Mouse (Mus musculus) spleen, postnatal 10 days (tissue): ENCODE results near the gene Entpd8.

Source experiments
- DNase-seq, 2 experiments: peaks; one replicate each; pipeline ENCODE4 v3.0.0; 2021 to 2022; ENCODE audit warnings: low spot score in 2 of 2

Entpd8 gene

GRCm38 (mm10) chr2:25095109-25095850 lies 15.2 kb downstream of the Entpd8 start, which contains the start of gene Noxa1:
TSS of gene Noxa1 (minus strand) at chr2:25095149.
- peak in 1 of 2 experiments; percentile 20 for DNase-seq

GRCm38 (mm10) chr2:25098005-25098615 lies 18.0 kb downstream of the Entpd8 start:
- DNase-seq: no peak

- DNase-seq: no peak
Measured at GRCm38 (mm10) chr2:25098956-25099355, 18.9 kb downstream of the Entpd8 start.

GRCm38 (mm10) chr2:25099703-25100102 lies 19.6 kb downstream of the Entpd8 start:
- no peak for DNase-seq

- DNase-seq: no peak
Measured at GRCm38 (mm10) chr2:25104122-25104521, 24.0 kb downstream of the Entpd8 start.

- no peak for DNase-seq
Measured at GRCm38 (mm10) chr2:25106045-25106444, 25.9 kb downstream of the Entpd8 start.

- DNase-seq: no peak
Measured at GRCm38 (mm10) chr2:25109487-25109886, 29.4 kb downstream of the Entpd8 start.

- DNase-seq: no peak
Measured at GRCm38 (mm10) chr2:25110505-25111183, 30.5 kb downstream of the Entpd8 start.

GRCm38 (mm10) chr2:25111184-25111791 lies 31.2 kb downstream of the Entpd8 start:
- no peak for DNase-seq

- no peak for DNase-seq
Measured at GRCm38 (mm10) chr2:25114308-25114707, 34.2 kb downstream of the Entpd8 start.

GRCm38 (mm10) chr2:25115442-25115841 lies 35.3 kb downstream of the Entpd8 start:
- DNase-seq: no peak

- no peak for DNase-seq
Measured at GRCm38 (mm10) chr2:25120963-25121362, 40.9 kb downstream of the Entpd8 start.

- DNase-seq: no peak
Measured at GRCm38 (mm10) chr2:25122666-25123065, 42.6 kb downstream of the Entpd8 start.

GRCm38 (mm10) chr2:25123527-25123926 lies 43.4 kb downstream of the Entpd8 start:
- no peak for DNase-seq

- no peak for DNase-seq
Measured at GRCm38 (mm10) chr2:25124411-25124810, 44.3 kb downstream of the Entpd8 start.

GRCm38 (mm10) chr2:25125146-25125545 lies 45.0 kb downstream of the Entpd8 start:
- no peak for DNase-seq

- no peak for DNase-seq
Measured at GRCm38 (mm10) chr2:25126011-25127010, 46.2 kb downstream of the Entpd8 start.

- peak; percentile 68 to 86 for DNase-seq
Measured at GRCm38 (mm10) chr2:25127206-25127605, 47.1 kb downstream of the Entpd8 start.

- no peak for DNase-seq
Measured at GRCm38 (mm10) chr2:25128072-25128471, 48.0 kb downstream of the Entpd8 start.

GRCm38 (mm10) chr2:25131601-25132000 lies 51.5 kb downstream of the Entpd8 start:
- no peak for DNase-seq
